Mouse (Mus musculus): ENCODE data around the gene Gm45233.
"Not testable (repeated sequence)": the region's sequence is repeated elsewhere in the genome, so short reads cannot be mapped to it uniquely, and the experiment has no call there.

Gm45233 gene

GRCm38 (mm10) chr7:43443917-43444293 is at the start of gene Gm45233, which contains the start of gene Etfb:
Gene Gm45233 (plus strand): TSS chr7:43444128.
Gene Etfb (plus strand): TSS chr7:43444083.
- in situ Hi-C loops (cut with MboI; ENCODE audit: low sequenced_read_pairs), result no loop called here

GRCm38 (mm10) chr7:43399501-43399900 is 44.4 kb upstream of the Gm45233 start:
- in situ Hi-C loops (cut with MboI; ENCODE audit: low sequenced_read_pairs), result no loop called here

GRCm38 (mm10) chr7:43402718-43403117 is 41.2 kb upstream of the Gm45233 start:
- in situ Hi-C loops (cut with MboI; ENCODE audit: low sequenced_read_pairs), result no loop called here

GRCm38 (mm10) chr7:43407573-43407972 is 36.4 kb upstream of the Gm45233 start:
- in situ Hi-C loops (cut with MboI; ENCODE audit: low sequenced_read_pairs), result no loop called here

- in situ Hi-C loops (cut with MboI; ENCODE audit: low sequenced_read_pairs), result no loop called here
Observed at GRCm38 (mm10) chr7:43408131-43408553, 35.8 kb upstream of the Gm45233 start, which contains the start of gene Siglecg. Gene Siglecg (plus strand): TSS chr7:43408204.

- in situ Hi-C loops (cut with MboI; ENCODE audit: low sequenced_read_pairs), result no loop called here
Observed at GRCm38 (mm10) chr7:43409084-43409483, 34.8 kb upstream of the Gm45233 start.

GRCm38 (mm10) chr7:43411724-43412123 is 32.2 kb upstream of the Gm45233 start:
- in situ Hi-C loops (cut with MboI; ENCODE audit: low sequenced_read_pairs), result not testable (repeated sequence)

GRCm38 (mm10) chr7:43417298-43417697 is 26.6 kb upstream of the Gm45233 start:
- in situ Hi-C loops (cut with MboI; ENCODE audit: low sequenced_read_pairs), result no loop called here

- in situ Hi-C loops (cut with MboI; ENCODE audit: low sequenced_read_pairs), result no loop called here
Observed at GRCm38 (mm10) chr7:43422995-43423617, 20.8 kb upstream of the Gm45233 start.

GRCm38 (mm10) chr7:43423991-43424625 is 19.8 kb upstream of the Gm45233 start:
- in situ Hi-C loops (cut with MboI; ENCODE audit: low sequenced_read_pairs), result no loop called here

GRCm38 (mm10) chr7:43427406-43427805 is 16.5 kb upstream of the Gm45233 start, which contains the start of gene Lim2:
Gene Lim2 (plus strand): TSS chr7:43427670.
- in situ Hi-C loops (cut with MboI; ENCODE audit: low sequenced_read_pairs), result no loop called here

- in situ Hi-C loops (cut with MboI; ENCODE audit: low sequenced_read_pairs), result no loop called here
Observed at GRCm38 (mm10) chr7:43429500-43429899, 14.4 kb upstream of the Gm45233 start.

- in situ Hi-C loops (cut with MboI; ENCODE audit: low sequenced_read_pairs), result loop anchor here (10.0 kb wide), 1 partner anchor 58 kb away; no protein-coding TSS in a partner anchor
Observed at GRCm38 (mm10) chr7:43432891-43433290, 11.0 kb upstream of the Gm45233 start.

- in situ Hi-C loops (cut with MboI; ENCODE audit: low sequenced_read_pairs), result loop anchor here (10.0 kb wide), 1 partner anchor 60 kb away; no protein-coding TSS in a partner anchor
Observed at GRCm38 (mm10) chr7:43434676-43435075, 9.3 kb upstream of the Gm45233 start.

GRCm38 (mm10) chr7:43436341-43437255 is 7.3 kb upstream of the Gm45233 start, which contains the start of gene Nkg7:
Gene Nkg7 (plus strand): TSS chr7:43437073.
- in situ Hi-C loops (cut with MboI; ENCODE audit: low sequenced_read_pairs), result loop anchor here (10.0 kb wide), 1 partner anchor 62 kb away; no protein-coding TSS in a partner anchor

- in situ Hi-C loops (cut with MboI; ENCODE audit: low sequenced_read_pairs), result loop anchor here (10.0 kb wide), 1 partner anchor 64 kb away; no protein-coding TSS in a partner anchor
Observed at GRCm38 (mm10) chr7:43438611-43439010, 5.3 kb upstream of the Gm45233 start.

GRCm38 (mm10) chr7:43440482-43440881 is 3.4 kb upstream of the Gm45233 start, which contains the start of gene Cldnd2:
Gene Cldnd2 (plus strand): TSS chr7:43440782.
- in situ Hi-C loops (cut with MboI; ENCODE audit: low sequenced_read_pairs), result no loop called here

GRCm38 (mm10) chr7:43441071-43441470 is 2.9 kb upstream of the Gm45233 start:
- in situ Hi-C loops (cut with MboI; ENCODE audit: low sequenced_read_pairs), result no loop called here

GRCm38 (mm10) chr7:43442684-43443083 is 1.2 kb upstream of the Gm45233 start:
- in situ Hi-C loops (cut with MboI; ENCODE audit: low sequenced_read_pairs), result no loop called here

- in situ Hi-C loops (cut with MboI; ENCODE audit: low sequenced_read_pairs), result no loop called here
Observed at GRCm38 (mm10) chr7:43443126-43443916, 607 bp upstream of the Gm45233 start.

Measured in CH12F3 (cell line).